Mouse (Mus musculus) G1E (cell line): ENCODE measurements around the gene Hmga1b. TPM values are rescaled to one million over a fixed set of nuclear protein-coding genes. Genes with fewer than 3 reads are reported as not detected.
A peak's percentile ranks its signal among the peaks of the same experiment; 100 is the strongest.

Experiments
- ATAC-seq: 2 replicates; pipeline ENCODE4 v1.8.0; 2016; ENCODE audit warnings: mild to moderate bottlenecking; ENCODE audit not compliant: insufficient number of reproducible peaks, poor library complexity, low FRiP score, severe bottlenecking; ENCODE audit errors: extremely low read depth
- DNase-seq: peaks from one replicate; pipeline ENCODE4 v3.0.0; 2012; ENCODE audit warnings: low spot score
- H3K27me3 ChIP-seq: 2 replicates; pipeline ENCODE4 v1.6.1; 2012; ENCODE audit warnings: mild to moderate bottlenecking, low read length, inconsistent platforms; ENCODE audit not compliant: insufficient read depth
- H3K36me3 ChIP-seq: replicated peaks from 2 replicates; pipeline ENCODE3; 2012; ENCODE audit warnings: mild to moderate bottlenecking, inconsistent platforms
- H3K4me1 ChIP-seq: 2 replicates; pipeline ENCODE4 v1.6.1; 2012; ENCODE audit warnings: low read depth, low read length, inconsistent platforms, mixed read lengths; ENCODE audit not compliant: insufficient read depth
- H3K4me3 ChIP-seq: 2 replicates; pipeline ENCODE4 v1.5.1; 2012; ENCODE audit warnings: low read depth, mild to moderate bottlenecking, inconsistent platforms, low read length, moderate library complexity, mixed read lengths
- H3K9me3 ChIP-seq: replicated peaks from 2 replicates; pipeline ENCODE4 v1.6.1; 2012; ENCODE audit warnings: inconsistent platforms
- CTCF ChIP-seq: IDR thresholded peaks from 2 replicates; pipeline ENCODE4 v1.5.1; 2012; ENCODE audit warnings: low read depth, low read length, inconsistent platforms, mixed read lengths
- GATA1 ChIP-seq: IDR thresholded peaks from 2 replicates; pipeline ENCODE4 v1.6.1; 2012; ENCODE audit warnings: borderline replicate concordance, low read length, inconsistent platforms, mixed read lengths
- GATA2 ChIP-seq: IDR thresholded peaks from 2 replicates; pipeline ENCODE4 v1.6.1; 2012; ENCODE audit warnings: low read depth, low read length, inconsistent platforms, borderline replicate concordance
- POLR2AphosphoS5 ChIP-seq: IDR thresholded peaks from 2 replicates; pipeline ENCODE4 v1.6.1; 2012; ENCODE audit warnings: low read depth, low read length, inconsistent platforms; ENCODE audit not compliant: insufficient replicate concordance
- TAL1 ChIP-seq: conservative IDR thresholded peaks from 2 replicates; pipeline ENCODE4 v1.6.1; 2012; ENCODE audit warnings: low read depth, low read length, inconsistent platforms, mixed read lengths
- polyA plus RNA-seq: library from polyadenylated mRNA; stranded (reverse); fragments of >175 nt; gene quantifications from 2 replicates; pipeline ENCODE4 v1.2.3, GENCODE M21; 2012
- total RNA-seq, 2 experiments: library from RNA; stranded (forward) in 1 of 2; stranded (reverse) in 1 of 2; fragments of 200-1000 nt in 1 of 2; fragments of >200 nt in 1 of 2; fragmentation: Nextera tagmentation in 1 of 2; gene quantifications; 2 replicates each; pipeline ENCODE4 v1.2.3; 2014 to 2017

Gene Hmga1b
- total and polyA plus RNA-seq, 3 experiments = 114 to 2,501 (median 568) TPM

DNA sequence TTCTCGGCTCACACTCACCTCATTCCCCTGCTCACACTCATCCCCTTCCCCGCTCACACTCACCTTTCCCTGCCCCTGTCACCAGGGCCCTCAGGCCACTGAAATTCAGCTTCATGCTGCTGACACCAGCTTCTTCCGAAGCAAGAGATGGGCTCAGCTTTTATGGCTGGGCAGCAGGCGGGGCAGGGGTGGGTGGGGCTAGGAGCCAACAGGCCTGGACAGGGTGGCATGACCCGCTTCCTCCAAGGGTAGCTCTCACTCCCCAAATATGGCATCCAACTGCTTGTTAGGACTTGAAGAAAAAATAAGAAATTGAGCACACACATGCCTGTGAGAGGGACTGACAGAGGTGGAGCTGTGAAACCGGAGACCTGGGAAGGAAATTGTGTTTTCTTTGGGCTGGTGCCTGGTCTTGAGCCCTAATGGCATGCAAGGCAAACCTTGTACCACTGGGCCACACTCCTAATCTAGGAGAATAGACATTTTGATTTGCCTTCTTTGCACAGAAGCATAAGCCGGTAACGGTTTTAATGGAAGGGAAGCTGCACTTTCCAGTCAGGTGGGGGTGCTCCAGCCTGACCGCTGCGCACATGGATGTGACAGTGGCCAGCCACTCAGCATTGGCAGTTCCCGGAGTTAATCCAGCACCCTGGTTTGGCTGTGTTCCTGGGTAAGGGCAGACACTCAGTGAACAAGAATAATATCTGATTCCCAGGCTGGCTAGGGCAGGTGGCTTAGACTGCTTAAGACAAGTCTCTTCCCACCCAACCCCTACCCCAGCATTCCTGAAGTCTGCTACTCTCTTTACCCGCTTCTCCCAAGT, 30.5 kb upstream of the Hmga1b start, which contains the start of gene Cbr2:
Gene Cbr2 (minus strand): TSS at position 257 of the 823 bp plus-strand sequence.
- DNase-seq (no peak), ATAC-seq (no peak)
- peaks cover 8% of the 10 kb centered on the region for H3K4me1 ChIP-seq
- peaks cover 55% of the 10 kb centered on the region for H3K27me3 ChIP-seq
- TF ChIP-seq GATA2 = no peak
- TF ChIP-seq CTCF = no peak
- TF ChIP-seq GATA1 = no peak
- TF ChIP-seq TAL1 = no peak
- no peak for TF ChIP-seq POLR2AphosphoS5
- H3K4me3 ChIP-seq = peak within 1 kb of the TSS; percentile 15; the same call in 1 of the 2 replicates
- peaks cover 3% of the 10 kb centered on the region; the same call in 1 of the 2 replicates for H3K9me3 ChIP-seq
- no peaks in the 10 kb centered on the region for H3K36me3 ChIP-seq

DNA sequence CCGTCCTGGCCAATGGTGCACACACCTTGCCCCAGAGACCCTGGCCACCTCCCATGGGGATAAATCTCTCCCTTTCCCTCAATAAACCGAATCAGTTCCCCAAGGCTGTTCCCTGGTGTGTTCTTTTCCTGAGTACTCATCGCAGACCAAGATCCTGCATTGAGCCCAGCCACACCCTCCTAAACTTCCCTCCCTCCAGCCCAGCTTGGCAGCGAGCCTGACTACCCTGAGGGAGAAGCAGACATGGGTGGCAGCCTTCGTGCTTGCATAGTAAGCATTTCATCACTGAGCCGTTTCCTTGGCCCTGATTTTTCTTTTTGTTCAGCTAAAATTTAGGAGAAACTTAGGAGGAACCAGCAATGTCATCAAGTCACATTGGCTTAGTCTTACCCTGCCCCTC, 29.1 kb upstream of the Hmga1b start:
- TF ChIP-seq TAL1 (no peak), GATA1 (no peak), CTCF (no peak), POLR2AphosphoS5 (no peak), GATA2 (no peak)
- peaks cover 54% of the 10 kb centered on the region for H3K27me3 ChIP-seq
- DNase-seq = no peak
- H3K9me3 ChIP-seq = peaks cover 3% of the 10 kb centered on the region; the same call in 1 of the 2 replicates
- no peak for ATAC-seq
- no peak overlapping the region for H3K4me3 ChIP-seq
- peaks cover 5% of the 10 kb centered on the region for H3K4me1 ChIP-seq
- no peaks in the 10 kb centered on the region for H3K36me3 ChIP-seq

- Histone ChIP-seq H3K4me1 (no peaks in the 10 kb centered on the region), H3K4me3 (no peak overlapping the region), H3K27me3 (peaks cover 33% of the 10 kb centered on the region), H3K36me3 (no peaks in the 10 kb centered on the region), H3K9me3 (peaks cover 2% of the 10 kb centered on the region; the same call in 1 of the 2 replicates)
- no peak for DNase-seq
- ATAC-seq = no peak
- TF ChIP-seq POLR2AphosphoS5 (no peak), TAL1 (no peak), CTCF (no peak), GATA1 (no peak)
These were observed 26.2 kb upstream of the Hmga1b start for GRCm38 (mm10) chr11:120736424-120736823.

- Histone ChIP-seq H3K36me3 (no peaks in the 10 kb centered on the region), H3K4me3 (no peak overlapping the region), H3K27me3 (peaks cover 16% of the 10 kb centered on the region), H3K4me1 (no peaks in the 10 kb centered on the region), H3K9me3 (no peaks in the 10 kb centered on the region)
- no peak for ATAC-seq
- DNase-seq = no peak
- no peak for TF ChIP-seq TAL1
- no peak for TF ChIP-seq GATA1
- no peak for TF ChIP-seq GATA2
- TF ChIP-seq CTCF = no peak
- TF ChIP-seq POLR2AphosphoS5 = no peak
These were observed 21.6 kb upstream of the Hmga1b start for GRCm38 (mm10) chr11:120740981-120741380.

- TF ChIP-seq GATA1 = no peak
- no peak for TF ChIP-seq GATA2
- TF ChIP-seq POLR2AphosphoS5 = no peak
- TF ChIP-seq CTCF = no peak
- TF ChIP-seq TAL1 = no peak
- no peak for ATAC-seq
- no peak overlapping the region for H3K4me3 ChIP-seq
- H3K9me3 ChIP-seq = no peaks in the 10 kb centered on the region
- peaks cover 12% of the 10 kb centered on the region for H3K27me3 ChIP-seq
- H3K36me3 ChIP-seq = no peaks in the 10 kb centered on the region
- no peak for DNase-seq
- H3K4me1 ChIP-seq = no peaks in the 10 kb centered on the region
These were observed 18.4 kb upstream of the Hmga1b start for GRCm38 (mm10) chr11:120744121-120744701.

DNA sequence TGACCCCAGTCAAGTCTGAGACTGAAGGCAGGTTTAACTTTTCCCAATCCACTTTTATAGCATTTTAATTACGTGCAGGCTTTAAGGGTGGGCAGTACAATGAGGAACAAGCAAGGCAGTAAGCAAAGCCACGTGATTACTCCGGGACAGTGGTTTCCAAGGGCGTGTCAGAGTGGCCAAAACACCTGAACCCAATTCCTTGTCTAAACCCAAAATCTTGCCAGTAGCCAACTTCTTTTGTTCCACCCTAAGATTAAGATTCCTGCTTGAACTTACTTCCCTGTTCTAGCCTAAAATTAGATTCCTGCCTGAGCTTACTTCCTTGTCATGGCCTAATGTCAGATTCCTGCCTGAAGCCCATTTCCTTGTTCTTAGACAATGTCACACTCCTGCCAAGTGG, 14.6 kb upstream of the Hmga1b start:
- no peak for TF ChIP-seq GATA1
- TF ChIP-seq TAL1 = no peak
- TF ChIP-seq POLR2AphosphoS5 = no peak
- no peak for TF ChIP-seq CTCF
- TF ChIP-seq GATA2 = no peak
- Histone ChIP-seq H3K4me1 (no peaks in the 10 kb centered on the region), H3K27me3 (peaks cover 13% of the 10 kb centered on the region; the same call in 1 of the 2 replicates), H3K4me3 (no peak overlapping the region), H3K9me3 (no peaks in the 10 kb centered on the region), H3K36me3 (no peaks in the 10 kb centered on the region)
- no peak for ATAC-seq
- DNase-seq = no peak
